Mouse (Mus musculus): ENCODE results near the gene Cldn22. TPM values are rescaled to one million over a fixed set of nuclear protein-coding genes. Genes with fewer than 3 reads are reported as not detected.
"Not testable (repeated sequence)": the region's sequence is repeated elsewhere in the genome, so short reads cannot be mapped to it uniquely, and the experiment has no call there.

Cldn22 gene
- polyA plus RNA-seq (2012; rRNA removed) = 8.3 and 16.3 TPM in 2 replicates

DNA sequence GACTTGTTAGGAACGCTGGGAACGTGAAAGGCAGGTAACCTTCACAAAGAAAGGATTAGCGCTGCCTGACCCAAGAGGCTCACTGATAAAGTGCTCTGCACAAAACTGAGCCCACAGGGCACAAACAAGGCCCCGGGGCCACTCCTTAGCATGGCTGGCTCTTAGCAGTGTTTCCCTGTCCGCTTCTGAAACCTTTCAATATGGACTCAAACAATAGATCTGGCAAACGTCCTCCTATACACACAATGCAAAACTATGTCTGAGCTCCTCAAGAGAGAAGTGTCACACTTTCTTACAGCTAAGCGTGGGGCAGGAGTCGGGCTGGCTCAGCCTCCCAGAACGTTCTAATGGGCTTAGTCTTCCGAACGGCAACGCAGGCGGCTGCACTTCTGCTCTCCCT, at the start of gene Cldn22:
Gene Cldn22 (plus strand): TSS at position 301 of the 400 bp plus-strand sequence.
- DNase-seq (ENCODE audit: low read depth) = no peak

DNA sequence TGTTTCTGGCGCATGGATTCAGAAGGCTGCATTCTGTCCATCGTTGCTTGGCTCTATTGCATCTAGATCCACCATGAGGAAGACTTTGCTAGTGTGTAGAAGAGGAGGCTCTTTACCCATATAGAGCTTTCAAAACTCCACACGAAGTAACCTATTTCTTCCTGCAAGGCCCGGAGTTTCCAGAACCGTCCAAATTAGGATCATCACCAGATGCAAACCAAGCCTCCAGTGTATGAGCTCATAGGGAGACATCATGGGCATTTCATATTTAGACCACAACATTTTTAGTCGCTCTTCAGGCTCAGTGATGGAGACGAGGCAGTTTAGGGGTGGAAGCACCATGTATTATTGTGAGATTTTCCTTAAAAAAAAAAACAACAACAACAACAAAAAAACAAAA, 46.9 kb upstream of the Cldn22 start:
- no peak for DNase-seq (ENCODE audit: low read depth)

DNA sequence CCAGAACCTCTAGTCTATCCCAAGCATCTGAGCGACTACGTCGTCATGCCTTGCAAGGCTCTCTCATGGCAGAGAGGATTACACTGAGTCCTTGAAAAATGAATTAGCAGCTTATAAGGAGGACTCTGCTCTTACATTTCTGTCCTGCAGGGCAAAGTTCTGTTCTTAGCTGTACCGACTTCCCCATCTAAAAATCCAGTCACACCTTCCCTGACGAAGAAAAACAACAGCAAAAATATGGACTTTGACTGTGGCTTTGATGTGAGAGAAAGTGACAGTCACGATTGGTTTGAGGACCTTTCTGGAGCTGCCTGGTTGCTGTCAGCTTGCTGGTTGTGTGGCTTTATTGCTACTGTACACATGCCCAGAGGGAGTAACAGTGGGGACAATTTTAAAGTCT, 44.7 kb upstream of the Cldn22 start:
- DNase-seq (ENCODE audit: low read depth) = no peak

DNA sequence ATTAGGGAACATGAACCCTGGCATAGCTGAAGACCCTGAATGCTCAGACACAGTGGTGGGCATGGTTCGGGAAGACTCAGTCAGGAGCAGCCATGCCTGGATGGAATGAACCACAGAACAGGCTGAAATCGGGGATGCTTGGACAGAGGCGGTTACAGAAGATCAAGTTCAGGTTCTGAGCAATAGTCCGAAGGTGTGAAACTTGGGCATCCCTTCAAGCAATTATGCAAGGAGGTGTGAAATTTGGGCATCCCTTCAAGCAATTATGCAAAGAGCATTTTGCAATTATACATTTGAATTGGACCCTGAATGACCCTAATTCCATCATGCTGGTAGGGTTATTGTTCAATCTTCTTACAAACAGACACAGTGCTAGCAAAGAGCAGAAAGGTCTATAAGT, 42.4 kb upstream of the Cldn22 start:
- DNase-seq (ENCODE audit: low read depth) = no peak

DNA sequence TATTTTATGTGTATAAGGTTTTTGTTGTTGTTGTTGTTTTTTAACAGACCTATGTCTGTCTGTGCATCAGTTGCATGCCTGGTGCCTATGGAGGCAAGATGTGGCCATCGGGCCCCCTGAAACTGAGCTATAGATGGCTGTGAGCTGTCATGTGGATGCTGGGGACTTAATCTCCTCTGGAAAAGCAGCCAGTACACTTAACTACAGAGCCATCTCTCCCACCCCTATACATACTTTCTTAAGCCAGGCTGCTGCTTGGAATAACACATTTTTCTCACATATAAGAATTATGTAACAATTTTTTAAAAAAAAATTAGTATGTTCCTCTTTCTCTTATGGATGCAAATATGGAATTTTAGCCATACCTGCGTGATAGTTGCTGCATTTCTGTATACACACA, 40.7 kb upstream of the Cldn22 start:
- DNase-seq (ENCODE audit: low read depth) = no peak

DNA sequence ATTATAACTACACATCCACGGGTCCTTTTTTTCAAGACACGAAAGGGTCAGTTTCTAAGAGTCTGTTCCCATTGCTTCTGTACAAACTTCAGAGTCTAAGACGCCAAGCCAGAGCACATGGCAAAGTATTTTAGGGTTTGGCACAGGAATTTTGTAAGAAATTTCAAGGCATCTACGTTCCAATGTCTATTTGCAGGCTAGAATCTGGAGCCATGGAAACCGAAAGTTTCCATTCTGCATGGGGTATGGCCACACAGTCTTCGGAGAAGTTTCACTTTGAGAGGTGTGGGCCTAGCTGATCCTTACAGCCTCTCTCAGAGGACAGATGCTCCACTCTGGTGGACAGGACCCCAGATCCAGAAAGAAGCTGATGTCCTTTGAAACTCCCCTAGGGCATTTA, 40.3 kb upstream of the Cldn22 start:
- DNase-seq (ENCODE audit: low read depth) = no peak

DNA sequence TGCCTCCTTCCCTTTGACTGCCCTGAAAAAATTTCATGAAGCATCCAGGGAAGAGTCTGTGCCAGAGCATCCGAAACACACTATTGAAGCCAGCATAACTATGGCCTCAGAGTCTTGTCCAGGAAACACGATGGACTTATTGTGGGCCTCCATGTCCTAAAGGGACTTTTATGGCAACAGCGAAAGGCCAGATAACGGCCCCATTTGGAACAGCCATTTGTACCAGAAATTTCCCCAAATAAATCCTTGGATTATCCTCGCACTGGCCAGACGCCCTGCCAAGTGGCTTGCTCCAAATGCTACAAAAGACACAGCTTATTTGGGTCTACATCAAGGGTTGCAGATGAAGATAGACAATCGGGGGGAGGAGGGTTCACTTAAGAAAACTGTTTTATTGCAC, 39.8 kb upstream of the Cldn22 start:
- DNase-seq (ENCODE audit: low read depth) = no peak

DNA sequence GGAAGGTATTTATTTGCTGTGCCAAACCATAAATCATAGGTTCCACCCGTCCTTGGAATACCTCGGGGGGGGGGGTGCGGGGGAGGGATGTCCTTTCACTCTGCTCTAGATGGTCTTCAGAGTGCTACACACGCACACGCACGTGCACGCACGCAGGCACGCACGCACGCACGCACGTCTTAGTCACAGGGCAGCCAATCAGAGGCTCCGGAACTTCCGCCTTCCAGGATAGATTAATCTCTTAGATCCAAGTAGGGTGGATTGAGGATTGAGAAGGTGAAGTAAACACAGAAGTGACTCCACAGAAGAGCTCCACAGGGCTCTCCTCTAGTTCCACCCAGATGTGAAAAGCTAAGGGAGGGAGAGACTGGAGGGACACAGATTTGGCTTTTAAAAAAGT, 38.0 kb upstream of the Cldn22 start:
- no peak for DNase-seq (ENCODE audit: low read depth)

DNA sequence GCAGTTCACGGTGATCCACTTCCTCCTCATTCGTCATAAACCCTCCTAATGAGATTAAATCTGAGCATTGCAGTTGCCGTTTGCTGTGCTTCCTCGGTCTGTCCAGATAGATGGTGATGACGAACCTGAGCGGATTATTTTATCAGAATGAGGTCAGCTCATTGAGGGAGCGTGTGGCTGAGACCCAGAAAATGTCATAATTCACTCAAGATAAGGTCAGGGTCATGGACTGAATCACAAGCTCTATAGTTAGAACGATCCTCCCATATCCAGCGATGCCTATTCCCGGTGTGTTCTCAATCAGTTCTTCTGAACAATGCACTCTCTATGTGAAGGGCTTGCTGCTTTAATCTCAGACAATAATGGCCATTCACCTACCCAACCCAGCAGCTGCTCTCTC, 36.6 kb upstream of the Cldn22 start:
- DNase-seq (ENCODE audit: low read depth) = no peak

DNA sequence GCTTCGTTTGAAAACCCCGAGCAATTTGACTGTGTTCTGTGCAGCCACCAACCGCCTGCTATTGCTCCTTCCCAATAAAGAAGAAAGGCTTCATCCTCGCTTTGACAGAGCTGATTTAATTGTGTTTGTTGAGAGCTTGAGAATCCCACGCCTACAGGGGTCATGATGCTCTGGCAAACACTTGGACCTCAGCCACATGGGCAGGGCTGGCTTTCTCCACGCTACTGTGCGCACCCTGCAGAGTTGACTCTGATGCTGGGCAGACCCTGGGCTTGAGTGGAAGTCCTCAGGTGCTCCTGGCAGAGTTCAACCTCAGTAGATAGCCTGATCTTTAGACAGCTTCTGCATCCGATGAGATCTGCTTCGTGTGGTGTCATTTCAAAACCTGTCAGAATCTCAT, 32.3 kb upstream of the Cldn22 start:
- DNase-seq (ENCODE audit: low read depth) = no peak

DNA sequence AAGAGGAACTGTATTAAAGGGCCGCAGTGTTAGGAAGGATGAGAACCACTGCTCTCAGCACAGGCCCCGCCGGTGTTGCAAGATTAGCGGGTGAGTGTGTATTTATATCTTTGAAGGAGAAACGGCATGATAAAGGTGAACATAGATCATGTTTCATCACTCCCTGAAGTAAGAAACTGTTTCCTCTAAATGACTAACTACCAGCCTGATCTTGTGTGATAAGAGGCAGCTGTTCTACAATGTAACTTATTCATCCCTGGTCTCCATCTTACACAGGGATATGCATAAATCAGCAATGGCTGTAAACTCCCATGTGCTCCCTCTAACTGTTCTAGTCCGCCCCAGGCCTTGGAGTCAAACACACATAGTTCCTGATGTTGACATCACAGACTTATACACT, 24.8 kb upstream of the Cldn22 start:
- no peak for DNase-seq (ENCODE audit: low read depth)

DNA sequence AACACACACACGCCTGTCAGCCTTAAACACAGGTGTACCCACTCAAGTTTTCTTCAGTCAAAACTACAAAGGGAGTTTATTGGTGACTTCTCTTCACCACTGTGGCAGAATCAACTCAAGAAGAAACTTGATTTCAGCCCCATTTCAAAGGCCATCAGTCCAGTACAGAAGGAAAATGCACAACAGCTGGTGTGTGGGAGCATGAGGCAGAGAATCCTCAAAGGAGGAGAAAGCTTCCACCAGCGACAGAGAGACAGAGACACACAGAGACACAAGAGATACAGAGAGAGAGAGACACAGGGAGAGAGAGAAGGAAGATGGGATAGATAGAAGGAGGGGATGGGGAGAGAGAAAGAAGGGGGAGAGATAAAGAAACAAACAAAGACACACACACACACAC, 21.9 kb upstream of the Cldn22 start:
- no peak for DNase-seq (ENCODE audit: low read depth)

DNA sequence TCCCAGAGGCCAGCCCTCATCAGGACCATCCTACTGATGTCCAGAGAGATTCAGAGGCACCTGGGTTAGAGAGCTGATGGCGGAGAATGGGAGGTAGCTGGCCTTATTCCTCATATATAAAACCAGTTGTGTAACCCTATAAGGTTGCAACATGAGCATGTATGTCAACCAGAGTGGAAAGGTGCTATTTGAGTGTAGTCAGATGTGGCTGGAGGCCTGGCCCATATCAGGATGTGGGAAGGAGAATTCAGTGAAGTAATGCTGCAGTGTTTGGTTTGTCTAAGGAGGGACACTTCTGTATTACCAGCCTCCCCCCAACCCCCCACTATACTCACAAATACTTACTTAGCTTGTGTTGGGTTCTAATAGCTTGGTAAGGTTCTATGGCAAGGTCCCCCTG, 20.0 kb upstream of the Cldn22 start:
- DNase-seq (ENCODE audit: low read depth) = no peak

DNA sequence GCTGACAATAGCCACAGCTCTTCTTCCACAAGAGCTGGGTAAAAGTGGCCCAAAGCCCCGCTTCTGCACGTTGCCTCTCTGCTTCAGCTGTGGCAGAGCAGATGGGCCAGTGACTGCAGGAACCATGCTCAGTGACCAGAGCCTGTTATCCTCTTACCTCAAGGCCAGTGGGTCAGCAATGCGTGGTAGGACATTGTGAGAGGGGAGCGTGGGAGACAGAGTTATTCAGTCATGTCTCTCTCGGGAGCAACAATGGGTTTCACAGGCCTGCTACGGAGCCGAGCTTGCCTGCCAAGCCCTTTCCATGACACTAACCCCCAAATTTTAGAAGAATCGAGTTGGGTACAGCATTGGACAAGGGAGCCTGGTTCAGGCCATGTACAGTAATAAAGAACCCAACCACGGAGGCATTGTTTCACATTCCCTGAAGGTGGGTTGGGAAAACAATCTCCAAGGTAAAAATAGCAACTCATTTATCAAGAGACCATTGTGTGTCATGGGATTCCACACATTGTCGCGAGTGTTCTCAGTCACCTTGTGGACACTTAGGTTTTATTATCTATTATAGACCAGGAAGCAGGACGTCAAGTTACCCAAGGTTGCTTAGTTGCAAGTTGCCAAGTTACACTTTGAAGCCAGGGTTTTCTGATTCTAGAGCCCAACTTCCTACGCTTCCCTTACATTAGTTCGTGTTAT, 14.2 kb upstream of the Cldn22 start:
- DNase-seq (ENCODE audit: low read depth) = no peak

DNA sequence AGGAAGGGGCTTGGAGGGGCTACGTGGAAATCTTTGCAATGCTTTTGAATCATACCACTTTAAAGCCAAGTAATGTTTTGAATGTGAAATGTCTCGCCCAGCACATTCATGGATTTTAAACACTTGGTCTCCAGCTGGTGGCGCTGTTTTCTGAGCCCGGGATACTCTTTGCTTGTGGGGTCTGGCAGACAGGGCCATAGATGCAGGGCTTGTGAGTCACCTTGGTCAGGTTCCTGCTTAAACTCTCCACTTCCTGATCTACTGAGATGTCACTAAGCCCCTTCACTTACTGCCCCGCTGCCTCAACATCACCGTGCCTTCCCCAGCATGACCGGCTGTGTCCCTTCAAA, 13.6 kb upstream of the Cldn22 start:
- no peak for DNase-seq (ENCODE audit: low read depth)

DNA sequence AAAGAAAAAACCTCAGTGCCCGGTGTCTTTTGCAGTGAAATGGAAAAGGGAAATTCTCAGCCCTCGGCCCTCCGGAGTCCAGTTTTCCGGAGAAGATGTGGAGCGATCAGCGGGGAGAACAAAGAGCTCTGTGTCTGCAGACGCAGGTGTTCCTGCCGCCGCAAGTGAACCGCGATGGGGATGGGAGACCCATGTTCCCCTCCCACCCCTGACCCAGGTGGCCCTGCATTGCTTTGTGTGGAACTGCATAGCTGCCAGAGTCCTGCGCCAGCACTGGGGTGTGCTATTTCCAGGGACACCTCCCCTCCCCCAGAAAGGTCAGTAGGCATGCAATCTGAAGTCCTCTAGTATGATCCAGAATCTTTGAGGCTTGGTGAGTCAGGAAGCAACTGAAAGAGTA, 13.1 kb upstream of the Cldn22 start:
- DNase-seq (ENCODE audit: low read depth) = no peak

DNA sequence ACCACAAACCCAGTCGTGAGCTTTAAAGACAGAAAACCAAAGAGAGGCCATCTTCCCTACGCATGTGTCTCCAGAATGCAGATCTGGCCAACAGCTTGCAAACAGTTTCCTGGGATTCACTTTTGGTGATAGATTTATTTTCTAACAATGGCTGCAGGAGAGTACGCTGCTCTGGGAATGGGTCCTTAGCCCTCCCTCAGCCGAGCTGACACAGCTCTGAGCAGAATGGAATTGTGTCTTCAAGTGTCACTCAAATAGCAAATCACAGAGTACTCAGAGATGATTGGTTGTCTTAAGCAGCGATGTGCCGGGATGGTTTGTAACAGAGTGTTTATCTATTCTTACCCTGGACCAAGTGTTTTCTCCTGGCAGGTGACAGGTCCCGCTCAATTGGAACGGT, 5.2 kb upstream of the Cldn22 start:
- DNase-seq (ENCODE audit: low read depth) = no peak

DNA sequence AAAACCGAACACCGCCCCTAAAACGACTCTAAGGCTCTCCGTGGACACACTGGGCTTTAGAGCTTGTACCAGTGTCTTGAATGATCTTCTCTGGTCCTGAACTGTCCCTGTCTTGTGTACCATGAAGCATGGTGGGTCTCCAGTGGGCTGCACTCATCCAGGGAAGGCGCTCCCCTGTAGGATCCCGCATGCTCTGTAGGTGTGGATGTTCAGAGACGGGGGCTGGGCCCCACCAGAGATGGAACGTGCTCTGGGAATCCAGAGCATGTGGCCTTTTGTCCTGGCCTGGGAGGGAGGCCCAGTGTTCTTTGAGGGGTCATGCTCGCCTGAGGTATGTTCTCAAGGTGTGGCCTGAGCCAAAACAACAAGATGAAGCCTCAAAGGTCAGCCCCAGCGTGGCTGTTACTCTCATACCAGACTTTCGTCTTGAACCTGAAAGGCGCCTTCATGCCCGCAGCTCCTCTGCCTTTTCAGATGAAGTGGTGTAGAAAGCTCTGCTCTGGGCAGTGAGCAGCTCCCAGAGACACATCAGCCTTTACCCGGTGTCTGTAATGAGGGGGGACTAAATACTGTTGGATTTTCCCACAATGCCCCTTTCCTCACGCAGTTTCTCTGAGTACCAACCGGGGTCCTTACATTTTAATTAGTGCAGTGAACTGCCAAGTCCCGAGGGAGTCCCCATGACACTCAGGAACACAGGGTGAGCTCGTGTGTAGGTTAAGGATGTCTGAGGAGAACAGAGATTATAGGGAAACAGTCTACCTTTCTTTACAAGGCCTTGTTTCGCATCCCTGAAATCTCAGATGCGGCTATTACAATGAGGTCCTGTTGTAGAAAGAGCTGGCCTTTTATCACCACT, 3.1 kb upstream of the Cldn22 start:
- no peak for DNase-seq (ENCODE audit: low read depth)

DNA sequence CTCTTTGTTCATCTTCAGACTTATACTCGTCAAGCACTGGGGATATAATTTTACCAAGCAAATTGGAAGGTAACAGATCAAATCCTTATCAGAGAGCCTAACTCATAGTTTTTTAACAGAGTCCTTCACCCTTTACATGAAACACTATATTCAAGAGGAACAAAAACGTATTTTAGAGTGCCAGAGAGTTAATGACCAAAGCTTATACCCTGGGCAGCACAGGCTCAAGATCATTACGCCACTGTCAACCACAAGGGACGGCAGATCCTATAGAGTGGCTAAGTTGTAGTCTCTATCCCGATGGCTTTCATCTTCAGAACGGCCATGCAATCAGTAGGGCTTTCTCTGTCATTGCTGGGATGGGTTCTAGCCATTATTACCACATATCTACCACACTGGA, 2.4 kb upstream of the Cldn22 start, which contains the start of gene Cldn24:
Gene Cldn24 (plus strand): TSS at position 301 of the 400 bp plus-strand sequence.
- DNase-seq (ENCODE audit: low read depth) = no peak

DNA sequence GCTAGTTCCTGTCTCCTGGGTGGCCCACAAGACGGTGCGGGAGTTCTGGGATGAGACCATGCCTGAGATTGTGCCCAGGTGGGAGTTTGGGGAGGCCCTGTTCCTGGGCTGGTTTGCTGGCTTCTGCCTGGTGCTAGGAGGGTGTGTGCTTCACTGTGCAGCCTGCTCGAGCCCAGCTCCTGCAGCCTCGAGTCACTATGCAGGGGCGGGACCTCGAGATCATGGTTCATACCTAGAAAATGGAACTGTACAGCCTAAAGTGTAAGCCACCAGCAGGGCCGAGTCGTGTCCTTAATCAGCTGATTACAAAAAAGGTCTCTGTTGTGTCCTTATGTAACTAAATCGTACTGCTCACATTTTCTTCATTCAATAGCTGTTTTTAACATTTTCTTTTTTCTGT, 1.7 kb upstream of the Cldn22 start:
- not testable (repeated sequence) for DNase-seq (ENCODE audit: low read depth)

DNA sequence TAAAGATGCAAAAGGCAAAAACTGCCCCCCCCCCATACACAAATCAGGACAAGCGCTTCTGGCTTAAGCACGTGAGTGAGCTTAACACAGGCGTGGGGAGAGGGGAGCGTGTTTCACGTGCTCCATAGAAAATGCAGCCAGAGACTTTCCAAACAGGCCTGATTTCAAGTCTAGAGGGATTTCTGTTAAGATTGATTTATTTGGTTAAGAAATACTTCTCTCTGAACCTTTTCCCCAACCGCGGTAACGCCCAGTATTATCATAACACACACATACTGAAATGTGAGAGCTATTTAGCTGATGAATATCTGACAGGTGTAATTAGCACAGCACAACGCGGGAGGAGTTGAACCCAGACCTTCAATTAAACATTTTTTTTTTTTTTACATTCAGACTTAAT, 505 bp upstream of the Cldn22 start:
- no peak for DNase-seq (ENCODE audit: low read depth)

DNA sequence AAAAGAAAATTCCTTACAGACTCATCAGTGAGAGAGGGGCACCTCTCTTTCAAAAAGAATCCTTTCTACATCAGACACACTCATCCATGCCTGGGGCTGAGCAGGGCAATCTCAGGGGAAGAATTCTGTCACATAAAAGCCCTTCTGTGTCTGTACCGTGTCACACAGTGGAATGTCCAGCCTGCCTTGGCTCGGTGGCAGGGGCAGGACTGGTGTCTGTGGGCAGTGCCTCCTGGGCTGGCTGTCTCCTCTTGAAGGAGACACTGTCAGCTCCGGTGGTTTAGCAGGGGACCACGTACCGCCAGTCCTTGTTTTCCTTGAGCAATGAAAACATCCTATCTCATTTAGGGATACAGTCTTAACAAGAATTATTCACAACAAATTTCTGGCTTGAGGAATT, 1.3 kb downstream of the Cldn22 start:
- no peak for DNase-seq (ENCODE audit: low read depth)

DNA sequence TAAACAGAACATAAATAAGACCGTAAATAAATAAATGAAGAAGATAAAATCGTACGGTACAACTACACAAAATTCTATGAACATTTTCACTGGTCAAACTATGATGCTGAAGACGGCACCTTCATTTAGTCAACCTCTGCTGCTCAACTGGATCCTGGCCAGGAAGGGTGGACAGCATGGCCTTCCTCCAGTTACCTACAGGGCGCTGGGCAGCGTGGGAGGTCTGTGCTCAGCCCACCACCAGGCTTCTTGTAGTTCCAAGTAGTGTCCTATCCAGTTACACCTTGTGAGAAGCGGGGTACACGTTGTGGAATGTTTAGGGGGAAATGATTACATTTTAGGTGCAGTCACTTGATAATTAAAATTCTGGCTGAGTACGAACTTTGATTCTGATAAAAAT, 2.6 kb downstream of the Cldn22 start:
- DNase-seq (ENCODE audit: low read depth) = no peak

DNA sequence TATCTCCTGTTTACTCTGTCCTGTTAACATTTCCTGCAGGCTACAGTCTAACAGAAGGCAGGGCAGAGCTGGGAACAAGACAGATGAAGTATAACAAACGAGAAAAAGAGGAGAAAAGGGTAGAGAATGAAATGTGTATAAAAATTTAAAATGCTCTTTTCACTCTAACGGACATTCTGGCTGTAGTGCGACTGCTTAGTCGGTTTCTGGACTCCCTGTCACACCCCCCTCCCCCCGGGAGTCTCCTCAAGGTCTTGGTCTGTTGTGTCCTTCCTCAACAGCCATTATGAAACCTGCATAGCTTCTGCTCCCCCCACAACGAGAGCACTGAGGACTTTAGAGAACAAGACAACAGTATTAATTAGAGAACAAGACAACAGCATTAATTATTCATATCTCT, 8.3 kb downstream of the Cldn22 start:
- no peak for DNase-seq (ENCODE audit: low read depth)

Data from gonadal fat pad, adult 2 months (tissue).